Mouse (Mus musculus) kidney, postnatal 36 days (tissue): ENCODE data around the gene Ttc1.
A peak's percentile ranks its signal among the peaks of the same experiment; 100 is the strongest.

Source experiments
- DNase-seq, 2 experiments: peaks; one replicate each; pipeline ENCODE4 v3.0.0; 2021 to 2022; ENCODE audit warnings: mixed read lengths in 2 of 2

The Ttc1 gene

GRCm38 (mm10) chr11:43703552-43703951 lies 44.3 kb downstream of the Ttc1 start:
- no peak for DNase-seq

- no peak for DNase-seq
Measured at GRCm38 (mm10) chr11:43700291-43700690, 47.5 kb downstream of the Ttc1 start.

GRCm38 (mm10) chr11:43698621-43699020 lies 49.2 kb downstream of the Ttc1 start:
- no peak for DNase-seq

DNA sequence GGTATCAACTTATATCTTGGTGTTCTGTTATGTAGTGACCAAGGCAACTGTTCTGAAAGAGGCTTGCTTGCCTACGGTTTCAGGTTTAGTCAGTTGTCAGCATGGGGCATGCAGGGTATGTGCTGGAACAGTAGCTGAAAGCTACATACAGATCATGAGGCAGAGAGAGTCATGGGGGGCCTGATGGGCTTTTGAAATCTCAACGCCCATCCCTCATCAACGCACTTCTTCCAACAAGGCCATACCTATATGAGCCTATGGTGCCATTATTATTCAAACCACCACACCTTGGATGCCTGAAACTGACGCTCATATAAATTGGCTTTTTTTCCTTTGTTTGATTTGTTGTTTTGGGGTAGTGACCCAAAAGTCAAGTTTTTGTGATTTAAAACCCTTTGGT lies 51.2 kb downstream of the Ttc1 start:
- no peak for DNase-seq

DNA sequence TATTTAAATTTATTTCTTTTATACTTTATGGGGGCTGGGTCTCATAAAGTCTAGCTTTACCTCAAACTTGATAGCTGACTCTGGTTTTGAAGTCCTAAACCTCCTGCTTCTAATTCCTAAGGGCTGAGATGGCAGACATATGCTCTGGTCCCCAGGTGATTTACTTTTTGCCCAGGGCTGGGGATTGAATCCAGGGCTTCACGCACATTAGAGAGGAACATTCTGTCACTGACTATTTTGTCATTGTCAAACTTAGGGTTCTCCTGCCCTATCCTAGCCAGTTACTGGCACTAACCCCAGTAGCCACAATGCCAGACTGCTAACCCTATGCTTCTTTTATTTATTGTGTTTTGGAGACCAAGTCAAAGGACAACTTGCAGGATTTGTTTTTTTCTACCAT lies 59.0 kb downstream of the Ttc1 start:
- DNase-seq: no peak

- peak; percentile 29 to 75 for DNase-seq
Measured at GRCm38 (mm10) chr11:43682415-43683217, 65.2 kb downstream of the Ttc1 start.

- peak; percentile 99 for DNase-seq
Measured at GRCm38 (mm10) chr11:43681472-43682414, 66.1 kb downstream of the Ttc1 start, which contains the start of gene Pwwp2a. Pwwp2a (plus strand) TSS chr11:43681998.
